Mouse (Mus musculus) layer of hippocampus, adult 18-20 months (tissue): ENCODE data around the gene Gm44965. TPM values are rescaled to one million over a fixed set of nuclear protein-coding genes. Genes with fewer than 3 reads are reported as not detected.
"Not testable (repeated sequence)": the region's sequence is repeated elsewhere in the genome, so short reads cannot be mapped to it uniquely, and the experiment has no call there.

Experiments used
- DNase-seq, 2 experiments: peaks; one replicate each; pipeline ENCODE4 v3.0.0; 2022; ENCODE audit warnings: low spot score in 2 of 2
- total RNA-seq, 2 experiments: library from RNA; stranded (reverse); gene quantifications; 2 replicates each; pipeline ENCODE4 v1.2.3; 2021

Gm44965 gene
- total RNA-seq, 2 experiments from 2014 or later: not detected

DNA sequence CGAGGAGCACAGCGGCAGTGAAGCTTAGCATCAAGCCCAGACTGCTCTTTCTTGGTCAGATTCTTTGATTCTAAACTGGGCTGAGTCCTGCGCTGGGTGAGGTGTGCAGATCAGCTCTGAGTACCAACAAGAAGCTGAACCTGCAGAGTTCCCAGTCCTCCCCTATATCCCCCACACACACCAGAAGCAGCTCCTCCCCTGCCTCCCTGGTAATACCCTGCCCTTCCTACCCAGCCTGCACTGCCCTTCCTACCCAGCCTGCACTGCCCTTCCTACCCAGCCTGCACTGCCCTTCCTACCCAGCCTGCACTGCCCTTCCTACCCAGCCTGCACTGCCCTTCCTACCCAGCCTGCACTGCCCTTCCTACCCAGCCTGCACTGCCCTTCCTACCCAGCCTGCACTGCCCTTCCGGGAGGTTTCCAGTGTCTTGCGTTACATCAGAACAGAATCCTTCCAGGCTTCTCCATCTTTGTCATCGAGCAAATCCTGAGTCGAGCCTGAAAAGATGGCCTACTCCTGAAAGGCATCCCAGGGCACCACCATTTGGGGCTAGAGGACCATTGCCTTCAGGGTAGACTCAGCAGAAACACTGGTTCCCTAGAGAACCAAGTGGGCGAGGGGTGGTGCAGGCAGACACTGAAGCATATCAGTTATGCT is 28.6 kb downstream of the Gm44965 start:
- DNase-seq: not testable (repeated sequence)

- no peak for DNase-seq
Measured at GRCm38 (mm10) chr6:48623460-48623859, 29.7 kb downstream of the Gm44965 start.

GRCm38 (mm10) chr6:48626464-48626863 is 32.7 kb downstream of the Gm44965 start, which contains the start of gene AI854703:
Gene AI854703, plus strand, starts transcription at chr6:48626764.
- DNase-seq: no peak

DNA sequence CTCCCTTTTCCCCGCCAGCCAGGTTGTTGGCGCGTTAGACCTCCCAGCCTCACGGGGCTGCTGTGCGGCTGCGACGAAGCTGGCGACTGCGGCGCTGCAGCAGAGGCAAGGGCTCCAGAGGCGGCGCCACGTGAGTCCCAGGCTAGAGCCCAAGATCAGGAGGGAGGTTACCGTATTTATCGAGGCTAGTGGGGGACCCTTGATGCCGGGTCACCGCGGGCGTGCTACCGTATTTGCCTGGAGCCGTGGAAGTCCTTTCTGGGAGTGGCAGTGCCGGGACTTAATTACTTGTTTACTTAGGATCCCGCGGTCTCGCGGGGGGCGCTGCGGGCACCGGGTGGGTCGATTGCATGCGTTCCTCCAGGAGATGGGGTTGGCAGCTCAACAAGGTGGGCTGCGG is 33.2 kb downstream of the Gm44965 start:
- peak; percentile 50 to 66 for DNase-seq

GRCm38 (mm10) chr6:48627511-48627924 is 33.8 kb downstream of the Gm44965 start:
- no peak for DNase-seq

GRCm38 (mm10) chr6:48628377-48628776 is 34.6 kb downstream of the Gm44965 start:
- no peak for DNase-seq

DNA sequence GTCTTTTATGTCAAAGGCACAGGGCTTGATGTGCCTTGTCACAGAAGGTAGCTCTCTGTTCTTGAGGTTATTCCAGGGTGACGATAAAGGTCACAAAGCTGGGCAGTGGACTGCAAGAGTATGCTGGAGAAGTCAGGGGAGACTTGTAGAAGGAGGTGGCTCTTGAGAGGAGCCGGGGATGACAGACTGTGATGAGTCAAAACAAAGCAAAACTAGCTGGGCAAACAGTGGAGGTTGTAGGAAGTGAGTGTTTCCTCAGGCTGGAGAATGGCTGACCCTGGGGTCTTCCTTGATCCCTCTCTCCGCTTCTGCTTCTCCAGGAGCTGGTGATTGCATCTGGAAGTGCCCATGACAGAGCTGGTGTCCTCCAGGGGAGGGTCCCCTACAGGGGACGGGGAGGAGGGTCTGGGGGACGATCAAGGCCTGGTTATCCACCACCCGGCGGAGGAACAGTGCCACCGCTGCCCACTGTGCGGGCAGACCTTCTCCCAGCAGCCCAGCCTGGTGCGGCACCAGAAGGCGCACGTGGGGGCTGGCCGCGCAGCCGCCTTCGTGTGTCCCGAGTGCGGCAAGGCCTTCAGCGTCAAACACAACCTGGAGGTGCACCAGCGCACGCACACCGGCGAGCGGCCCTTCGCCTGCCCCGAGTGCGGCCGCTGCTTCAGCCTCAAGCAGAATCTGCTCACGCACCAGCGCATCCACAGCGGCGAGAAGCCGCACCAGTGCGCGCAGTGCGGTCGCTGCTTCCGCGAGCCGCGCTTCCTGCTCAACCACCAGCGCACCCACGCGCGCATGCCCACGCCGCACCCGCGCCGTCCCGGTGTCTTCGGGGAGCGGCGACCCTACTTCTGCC is 35.3 kb downstream of the Gm44965 start:
- peak; percentile 40 to 74 for DNase-seq

- no peak for DNase-seq
Measured at GRCm38 (mm10) chr6:48629661-48630034, 35.9 kb downstream of the Gm44965 start.

DNA sequence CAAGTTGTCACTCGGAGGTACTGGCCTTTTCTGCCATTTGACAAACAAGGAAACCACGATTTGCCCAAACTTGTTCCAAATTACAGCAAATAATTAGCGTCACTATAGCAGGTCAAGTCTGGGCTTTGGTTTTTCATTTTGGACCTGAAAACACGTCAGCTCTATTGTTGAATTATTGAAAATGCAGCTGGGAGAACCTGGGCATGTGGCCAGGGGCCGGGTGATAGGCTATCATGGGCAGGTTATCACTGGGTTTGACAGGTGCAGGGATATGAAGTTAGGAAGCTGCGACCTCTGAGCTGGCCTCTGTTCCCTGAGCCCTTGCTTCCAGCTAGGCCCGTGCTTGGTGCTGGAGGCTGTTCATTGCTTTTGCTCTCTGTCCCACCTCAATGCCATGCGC is 37.1 kb downstream of the Gm44965 start:
- DNase-seq: no peak

DNA sequence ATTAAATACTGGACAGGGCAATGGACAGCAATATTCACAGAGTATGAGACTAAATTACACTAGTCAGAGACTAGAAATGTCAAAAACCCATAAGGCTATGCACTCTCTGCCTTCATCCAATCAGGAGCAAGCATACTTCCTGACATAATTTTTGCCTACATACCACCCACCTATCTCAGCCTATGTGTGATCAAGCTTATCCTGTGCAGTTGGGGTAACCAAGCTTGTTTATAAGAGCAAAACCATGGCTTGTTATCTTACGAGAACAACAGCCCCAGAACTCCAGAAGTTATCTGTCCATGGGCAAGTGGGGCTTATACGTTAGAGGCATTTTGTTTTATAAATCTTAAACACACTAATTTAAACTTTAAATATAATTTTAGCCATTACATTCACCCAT is 41.4 kb downstream of the Gm44965 start:
- no peak for DNase-seq

- no peak for DNase-seq
Measured at GRCm38 (mm10) chr6:48636515-48636914, 42.8 kb downstream of the Gm44965 start.

GRCm38 (mm10) chr6:48637811-48638500 is 44.2 kb downstream of the Gm44965 start:
- DNase-seq: no peak

DNA sequence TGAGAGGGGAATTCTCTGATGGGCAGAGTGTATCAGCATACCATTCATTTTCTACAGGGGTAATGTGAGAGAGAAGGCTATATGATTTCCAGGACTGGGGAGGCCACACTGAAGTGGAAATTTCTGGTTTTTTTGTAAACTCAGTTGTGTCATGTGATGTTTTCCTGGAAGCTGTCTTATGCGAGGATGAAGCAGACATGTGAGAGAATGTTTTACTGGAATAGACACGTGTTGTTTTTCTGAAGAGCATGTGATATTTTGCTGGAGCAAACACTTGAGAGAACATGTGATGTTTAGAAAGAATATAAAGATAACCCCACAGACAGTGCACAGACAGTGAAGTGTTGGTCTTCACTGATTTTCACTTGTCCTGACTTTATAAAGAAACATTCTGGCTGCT is 44.8 kb downstream of the Gm44965 start:
- no peak for DNase-seq

DNA sequence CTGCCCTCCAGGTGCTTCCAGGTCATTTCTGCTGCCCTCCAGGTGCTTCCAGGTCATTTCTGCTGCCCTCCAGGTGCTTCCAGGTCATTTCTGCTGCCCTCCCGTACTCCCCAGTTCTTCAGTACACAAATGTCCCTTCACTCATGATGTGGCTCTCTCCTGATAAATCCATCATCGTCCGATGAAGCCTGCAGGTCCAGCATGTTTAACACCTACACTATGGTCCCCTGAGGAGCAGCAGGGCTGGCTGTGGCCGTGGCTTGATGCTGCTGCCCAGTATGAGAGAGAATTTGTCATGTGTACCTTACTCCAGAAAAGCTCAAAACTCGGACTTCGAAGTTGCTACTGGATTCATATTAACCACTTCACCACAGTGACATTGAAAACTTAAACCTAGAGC is 47.6 kb downstream of the Gm44965 start:
- DNase-seq: no peak

DNA sequence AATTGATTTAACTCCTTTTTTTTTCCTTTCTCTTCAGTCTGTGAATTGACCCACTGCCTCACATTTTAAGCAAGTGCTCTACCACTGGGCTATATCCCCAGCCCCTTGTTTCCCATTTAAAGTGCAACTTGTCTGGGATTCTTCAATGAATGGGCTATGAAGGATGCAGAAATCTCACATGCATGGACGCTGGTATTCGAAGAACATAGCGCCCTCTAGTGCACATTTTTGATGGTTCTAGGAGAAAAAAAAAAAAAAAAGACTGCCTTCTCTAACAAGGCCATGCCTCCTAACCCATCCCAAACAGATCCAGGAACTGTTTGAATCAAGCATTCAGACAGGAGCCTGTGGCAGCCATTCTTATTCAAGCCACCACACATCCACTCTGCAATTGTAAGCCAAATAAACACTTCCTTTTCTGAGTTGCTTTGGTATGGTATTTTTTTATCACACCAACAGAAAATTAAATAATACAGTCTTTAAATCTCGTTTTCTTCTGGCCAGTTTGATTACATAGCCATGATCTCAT is 49.1 kb downstream of the Gm44965 start:
- peak in 1 of 2 experiments; percentile 60 for DNase-seq

DNA sequence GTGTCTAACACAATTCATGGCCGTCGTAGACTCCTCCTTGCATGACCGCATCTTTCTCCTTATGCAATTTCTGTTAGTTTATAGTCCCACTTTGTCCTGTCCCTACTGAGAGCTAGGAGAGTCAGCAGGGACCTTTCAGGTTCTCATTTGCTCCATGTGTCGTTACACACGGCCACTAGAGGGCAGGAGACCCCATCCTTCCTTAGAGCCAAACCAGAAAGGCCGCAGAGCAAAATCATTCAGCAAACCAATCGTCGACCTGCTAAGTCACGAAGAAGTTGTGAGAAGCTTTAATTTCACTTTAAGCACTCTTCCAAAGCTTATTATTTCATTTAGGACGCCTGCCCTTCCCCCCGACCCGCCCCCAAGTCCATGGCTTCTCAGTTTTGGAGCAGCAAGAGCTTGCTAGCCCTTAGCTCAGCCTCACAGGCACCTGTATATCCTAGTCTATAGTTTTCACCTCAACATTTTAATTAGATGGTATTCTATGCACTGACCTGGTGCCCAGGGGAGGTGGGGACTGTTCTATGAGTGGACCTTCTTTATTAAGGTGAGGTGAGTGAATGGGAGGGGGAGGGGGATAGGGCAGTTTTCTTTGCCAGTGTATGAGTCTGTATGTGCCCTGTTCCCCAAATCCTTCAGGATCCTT is 52.0 kb downstream of the Gm44965 start:
- DNase-seq: peak; percentile 45 to 77

GRCm38 (mm10) chr6:48646309-48646690 is 52.6 kb downstream of the Gm44965 start:
- DNase-seq: no peak

- DNase-seq: peak in 1 of 2 experiments; percentile 34
Measured at GRCm38 (mm10) chr6:48646995-48647394, 53.3 kb downstream of the Gm44965 start, which contains the start of gene Gimap8. Gene Gimap8, plus strand, starts transcription at chr6:48647234.

DNA sequence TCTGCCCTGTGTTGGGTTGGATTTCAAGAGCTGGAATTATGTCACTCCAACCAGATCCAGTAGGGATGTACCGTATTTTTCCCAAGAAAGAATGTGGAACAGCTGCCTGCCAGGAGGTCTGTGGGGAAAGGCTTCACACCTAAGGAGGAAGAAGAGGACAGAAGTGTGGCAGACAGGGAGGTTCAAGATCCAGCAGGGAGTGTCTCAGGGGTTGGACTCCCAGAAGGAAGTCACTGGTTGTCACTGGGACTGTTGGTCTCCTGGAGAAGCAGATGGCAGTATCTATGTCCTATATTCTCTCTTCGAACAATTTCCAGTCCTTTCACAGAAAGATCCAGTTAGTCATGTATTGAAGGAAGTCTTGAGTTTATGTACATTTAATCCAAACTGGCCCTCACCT is 53.9 kb downstream of the Gm44965 start:
- no peak for DNase-seq

GRCm38 (mm10) chr6:48648779-48649178 is 55.0 kb downstream of the Gm44965 start:
- DNase-seq: no peak

DNA sequence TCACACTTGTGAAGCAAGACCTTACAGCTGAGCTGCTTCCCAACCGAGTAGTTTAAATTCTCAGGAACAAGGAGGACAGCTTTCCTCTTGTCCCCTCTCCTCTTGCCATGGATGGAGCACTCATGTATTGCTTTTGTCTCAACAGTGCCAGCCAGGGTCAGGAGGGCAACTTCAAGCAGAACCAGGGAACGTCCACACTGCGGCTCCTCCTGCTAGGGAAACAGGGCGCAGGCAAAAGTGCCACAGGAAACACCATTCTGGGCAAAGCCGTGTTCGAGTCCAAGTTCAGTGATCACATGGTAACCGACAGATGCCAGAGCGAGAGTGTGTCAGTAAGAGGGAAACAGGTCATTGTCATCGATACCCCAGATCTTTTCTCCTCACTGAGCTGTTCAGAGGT is 56.3 kb downstream of the Gm44965 start:
- no peak for DNase-seq
